Mouse (Mus musculus) E14TG2a.4 (cell line): ENCODE measurements around the gene Gm14403.
"Not testable (repeated sequence)": the region's sequence is repeated elsewhere in the genome, so short reads cannot be mapped to it uniquely, and the experiment has no call there.

Experiments
- CTCF ChIP-seq: conservative IDR thresholded peaks from 2 replicates; pipeline ENCODE4 v1.5.1; 2014; ENCODE audit warnings: low read length
- NANOG ChIP-seq: IDR thresholded peaks from 2 replicates; pipeline ENCODE4 v1.6.1; 2014; ENCODE audit warnings: borderline replicate concordance, low read length, mixed read lengths
- POU5F1 ChIP-seq: IDR thresholded peaks from 2 replicates; pipeline ENCODE4 v1.6.1; 2014; ENCODE audit warnings: low read length, borderline replicate concordance

DNA sequence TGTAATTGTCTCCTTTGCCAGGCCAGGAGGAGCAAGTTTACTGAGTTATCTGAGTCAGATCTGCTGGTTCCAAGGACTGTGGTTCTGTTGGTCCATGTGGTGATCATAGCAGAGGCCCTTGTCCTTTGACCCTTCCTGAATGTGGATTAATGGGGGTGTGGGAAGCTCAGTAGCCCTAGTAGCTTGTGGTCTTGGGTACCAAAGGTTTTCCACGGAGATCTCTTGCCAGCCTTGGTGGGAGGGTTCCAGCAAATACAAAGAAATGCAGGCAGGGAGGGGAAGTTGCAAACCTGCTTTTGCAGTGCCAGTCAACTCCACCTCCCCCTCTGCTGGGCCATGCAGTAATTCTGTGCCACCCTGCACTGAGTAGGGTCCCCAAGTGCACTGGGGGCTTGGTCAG is 1.2 kb downstream of the Gm14403 start:
- not testable (repeated sequence) for TF ChIP-seq CTCF, POU5F1, NANOG
